Mouse (Mus musculus) midbrain, embryonic 10.5 days (tissue): ENCODE measurements around the gene Mrpl28. TPM values are rescaled to one million over a fixed set of nuclear protein-coding genes. Genes with fewer than 3 reads are reported as not detected.
"Not testable (repeated sequence)": the region's sequence is repeated elsewhere in the genome, so short reads cannot be mapped to it uniquely, and the experiment has no call there.

ENCODE experiments used
- DNase-seq: peaks from one replicate; pipeline ENCODE4 v3.0.0-alpha.2; 2017; ENCODE audit warnings: low spot score
- H3K27ac ChIP-seq: fragments of 300-500 bp; sonication (generic); replicated peaks from 2 replicates; pipeline ENCODE4 v1.5.1; 2016; ENCODE audit warnings: mild to moderate bottlenecking
- H3K27me3 ChIP-seq: fragments of 300-500 bp; sonication (generic); 2 replicates; pipeline ENCODE4 v1.6.1; 2016; ENCODE audit warnings: low read depth, mild to moderate bottlenecking; ENCODE audit not compliant: poor library complexity, severe bottlenecking
- H3K36me3 ChIP-seq: fragments of 300-500 bp; sonication (generic); 2 replicates; pipeline ENCODE4 v1.6.1; 2016; ENCODE audit warnings: mild to moderate bottlenecking, moderate library complexity
- H3K4me1 ChIP-seq: fragments of 300-500 bp; sonication (generic); 2 replicates; pipeline ENCODE4 v1.6.1; 2016
- H3K4me3 ChIP-seq: fragments of 300-500 bp; sonication (generic); 2 replicates; pipeline ENCODE4 v1.5.1; 2016; ENCODE audit warnings: mild to moderate bottlenecking, moderate library complexity
- H3K9me3 ChIP-seq: fragments of 300-500 bp; sonication (generic); replicated peaks from 2 replicates; pipeline ENCODE4 v1.6.1; 2016; ENCODE audit warnings: mild to moderate bottlenecking
- WGBS: fragments of 180-500 bp; shearing (Covaris S2); methylation state at CpG from one replicate; pipeline ENCODE4 v1.1.7; 2016; 5-methylcytosine and 5-hydroxymethylcytosine counted together
- polyA plus RNA-seq: library from polyadenylated mRNA; unstranded; fragments of >200 nt; fragmentation: Nextera tagmentation; extraction: Ambion mirVana; gene quantifications from 2 replicates; pipeline ENCODE4 v1.2.1, GENCODE M21; 2016

The Mrpl28 gene
- polyA plus RNA-seq, 1 experiment from 2014 or later: 332 TPM

DNA sequence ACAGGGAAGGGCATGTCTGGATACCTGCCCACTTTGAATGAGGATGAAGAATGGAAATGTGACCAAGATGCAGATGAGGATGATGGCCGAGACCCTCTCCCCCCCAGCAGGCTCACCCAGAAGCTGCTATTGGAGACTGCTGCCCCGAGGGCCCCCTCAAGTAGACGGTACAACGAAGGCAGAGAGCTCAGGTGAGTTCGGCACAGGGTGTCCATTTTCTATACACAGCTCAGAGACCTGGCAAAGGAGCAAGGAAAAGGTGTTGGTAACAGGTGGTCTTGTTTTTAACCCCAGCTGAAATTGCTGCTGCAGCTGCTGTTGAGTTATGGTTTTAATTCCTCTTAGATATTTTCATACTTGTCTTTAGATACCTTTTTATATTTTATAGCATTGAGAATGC, 20.1 kb downstream of the Mrpl28 start:
- WGBS: 95% methylated on average over 5 of the region's 5 CpGs
- no peak overlapping the region for H3K4me3 ChIP-seq
- H3K36me3 ChIP-seq: peaks cover 65% of the 10 kb centered on the region

DNA sequence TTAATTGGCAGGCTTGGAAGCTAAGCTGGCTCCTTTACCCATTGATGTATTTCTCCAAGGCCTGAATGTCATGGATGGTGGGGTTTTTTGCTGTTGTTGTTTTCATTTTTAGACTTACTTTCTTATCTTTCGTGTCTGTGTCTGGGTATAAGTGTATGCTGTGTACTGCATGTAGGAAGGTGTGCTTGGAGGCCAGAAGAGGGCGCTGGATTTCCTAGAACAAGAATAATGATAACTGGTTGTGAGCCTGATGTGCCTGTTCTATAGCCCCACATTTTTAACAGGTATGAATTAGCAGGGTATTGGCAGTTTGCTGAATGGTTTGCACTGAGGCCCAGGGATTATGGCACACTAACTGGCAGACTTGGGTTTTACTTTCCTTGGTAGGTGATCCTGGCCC, 25.8 kb downstream of the Mrpl28 start:
- Histone ChIP-seq H3K9me3 (peaks cover 16% of the 10 kb centered on the region; the same call in 1 of the 2 replicates), H3K27me3 (no peaks in the 10 kb centered on the region), H3K4me1 (no peaks in the 10 kb centered on the region), H3K4me3 (no peak overlapping the region), H3K36me3 (peaks cover 98% of the 10 kb centered on the region), H3K27ac (no peak overlapping the region)
- DNase-seq: no peak
- 74% methylated on average over 2 of the region's 2 CpGs for WGBS

More for the DNA sequence above, 20.1 kb downstream of the Mrpl28 start:
- no peak for DNase-seq
- H3K9me3 ChIP-seq: no peaks in the 10 kb centered on the region
- no peaks in the 10 kb centered on the region for H3K27me3 ChIP-seq
- H3K4me1 ChIP-seq: peaks cover 20% of the 10 kb centered on the region
- H3K27ac ChIP-seq: no peak overlapping the region

DNA sequence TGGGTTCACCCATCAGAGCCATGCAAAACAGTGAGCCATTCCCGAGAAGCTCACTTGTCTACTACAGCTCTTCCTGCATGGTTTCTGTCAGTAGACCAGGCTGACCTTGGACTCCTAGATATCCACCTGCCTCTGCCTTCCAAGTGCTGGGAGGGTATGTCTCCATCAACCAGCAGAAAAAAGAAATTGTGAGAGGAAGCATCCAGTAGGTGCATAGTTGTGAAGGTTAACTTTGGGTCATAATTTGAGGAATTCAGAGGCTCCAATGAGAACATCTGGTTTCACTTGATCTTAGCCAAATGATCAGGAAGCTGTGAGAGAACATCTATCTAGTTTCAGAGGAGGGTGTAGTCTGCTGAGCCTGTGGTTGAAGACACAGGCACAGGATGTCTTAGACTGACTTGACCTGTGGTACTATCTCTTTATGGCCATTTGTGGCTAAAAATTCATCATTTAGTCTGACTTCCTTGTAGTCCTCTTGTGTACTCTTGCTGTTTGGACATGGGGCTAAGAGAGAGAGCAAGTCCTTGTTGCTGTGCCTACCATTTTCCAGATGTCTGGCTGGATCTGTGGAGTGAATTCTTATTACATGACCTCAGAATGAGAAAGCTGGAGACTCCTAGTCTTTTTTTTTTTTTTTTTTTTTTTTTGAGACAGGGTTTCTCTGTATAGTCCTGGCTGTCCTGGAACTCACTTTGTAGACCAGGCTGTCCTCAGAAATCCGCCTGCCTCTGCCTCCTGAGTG, 28.8 kb downstream of the Mrpl28 start:
- WGBS: 87% methylated on average over 2 of the region's 2 CpGs
- no peak for DNase-seq
- H3K4me1 ChIP-seq: no peaks in the 10 kb centered on the region
- H3K36me3 ChIP-seq: peaks cover 94% of the 10 kb centered on the region
- no peak overlapping the region for H3K4me3 ChIP-seq
- H3K27me3 ChIP-seq: no peaks in the 10 kb centered on the region
- peaks cover 16% of the 10 kb centered on the region; the same call in 1 of the 2 replicates for H3K9me3 ChIP-seq
- no peak overlapping the region for H3K27ac ChIP-seq

DNA sequence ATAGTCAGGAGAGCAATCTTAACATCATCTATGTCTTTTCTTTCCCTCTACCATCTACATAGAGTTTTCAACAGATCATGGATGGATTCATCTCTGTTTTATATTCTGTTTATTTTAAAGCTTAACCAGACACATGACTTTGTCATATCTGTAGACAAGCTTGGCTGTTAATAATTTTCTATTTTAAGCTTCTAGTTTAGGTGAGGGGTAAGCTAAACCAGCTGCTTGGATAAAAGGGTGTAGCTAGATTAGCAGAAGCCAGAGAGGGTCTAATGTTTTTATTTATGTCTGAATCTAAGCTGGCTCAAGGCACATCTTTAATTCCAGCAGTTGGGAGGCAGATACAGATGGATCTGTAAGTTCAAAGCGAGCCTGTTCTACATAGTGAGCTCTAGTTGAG, 39.4 kb downstream of the Mrpl28 start:
- Histone ChIP-seq H3K4me3 (no peak overlapping the region), H3K9me3 (no peaks in the 10 kb centered on the region)
- WGBS: 98% methylated on average over 1 of the region's 1 CpGs

DNA sequence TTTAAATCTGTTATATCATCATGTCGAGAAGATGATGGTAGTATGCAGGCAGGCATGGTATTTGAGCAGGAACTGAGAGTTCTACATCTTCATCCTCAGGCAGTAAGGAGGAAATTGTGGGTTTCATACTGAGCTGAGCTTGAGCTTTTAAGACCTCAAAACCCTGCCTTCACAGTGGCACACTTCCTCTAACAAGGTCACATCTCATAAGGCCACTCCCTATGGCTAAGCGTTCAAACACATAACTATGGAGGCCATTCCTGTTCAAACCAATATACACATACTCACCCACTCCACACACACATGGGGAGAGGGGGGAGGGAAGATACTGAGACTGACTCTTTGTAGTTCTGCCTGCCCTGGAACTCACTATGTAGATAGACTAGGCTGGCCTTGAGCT, 44.7 kb downstream of the Mrpl28 start:
- Histone ChIP-seq H3K4me3 (no peak overlapping the region), H3K27ac (no peak overlapping the region), H3K27me3 (no peaks in the 10 kb centered on the region), H3K4me1 (no peaks in the 10 kb centered on the region), H3K9me3 (no peaks in the 10 kb centered on the region), H3K36me3 (peaks cover 47% of the 10 kb centered on the region)
- 95% methylated on average over 2 of the region's 2 CpGs for WGBS
- DNase-seq: no peak

More for the DNA sequence above, 39.4 kb downstream of the Mrpl28 start:
- DNase-seq: no peak
- Histone ChIP-seq H3K36me3 (peaks cover 39% of the 10 kb centered on the region), H3K27ac (no peak overlapping the region), H3K27me3 (no peaks in the 10 kb centered on the region), H3K4me1 (no peaks in the 10 kb centered on the region)

DNA sequence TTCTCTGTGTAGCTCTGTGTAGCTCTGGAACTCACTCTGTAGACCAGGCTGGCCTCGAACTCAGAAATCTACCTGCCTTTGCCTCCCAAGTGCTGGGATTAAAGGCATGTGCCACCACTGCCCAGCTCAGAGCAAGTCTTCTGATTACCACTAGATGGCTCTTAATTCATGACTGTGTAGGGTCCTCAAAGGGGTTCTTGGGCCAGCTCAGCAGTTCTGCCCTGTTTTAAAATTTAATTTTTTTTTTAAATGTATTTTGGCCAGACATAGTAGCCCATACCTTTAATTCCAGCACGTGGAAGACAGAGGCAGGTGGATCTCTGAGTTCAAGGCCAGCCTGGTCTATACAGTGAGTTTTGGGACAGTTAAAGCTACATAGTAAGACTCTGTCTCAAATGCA, 51.9 kb downstream of the Mrpl28 start:
- not testable (repeated sequence) for H3K9me3 ChIP-seq, H3K27me3 ChIP-seq, DNase-seq, H3K27ac ChIP-seq, H3K4me3 ChIP-seq, H3K4me1 ChIP-seq
- 89% methylated on average over 2 of the region's 2 CpGs for WGBS
- H3K36me3 ChIP-seq: peaks cover 68% of the 10 kb centered on the region

Other genes starting within 250 kb of the Mrpl28 start
- gene Mettl26, start 248.4 kb upstream of the Mrpl28 start, polyA plus RNA-seq: 74.3 and 80.4 TPM in 2 replicates
- 6.1 and 19.7 TPM in 2 replicates for gene Wfikkn1, start 242.6 kb upstream of the Mrpl28 start, polyA plus RNA-seq
- 29.8 and 33.6 TPM in 2 replicates for gene Rab40c, start 203.8 kb upstream of the Mrpl28 start, polyA plus RNA-seq
- gene Pigq, start 178.6 kb upstream of the Mrpl28 start, polyA plus RNA-seq: 64.8 and 67.8 TPM in 2 replicates
- gene Nhlrc4, start 178.5 kb upstream of the Mrpl28 start, polyA plus RNA-seq: 0.34 TPM in 1 of 2 replicates, not detected in the other
- 0.06 and 0.19 TPM in 2 replicates for gene A930017K11Rik, start 170.9 kb upstream of the Mrpl28 start, polyA plus RNA-seq
- 27.6 and 29.5 TPM in 2 replicates for gene Capn15, start 137.7 kb upstream of the Mrpl28 start, polyA plus RNA-seq
- gene Rab11fip3, start 53.9 kb upstream of the Mrpl28 start, polyA plus RNA-seq: 20.6 and 26.9 TPM in 2 replicates
- gene Decr2, start 33.2 kb upstream of the Mrpl28 start, polyA plus RNA-seq: 27.8 and 28.2 TPM in 2 replicates
- gene Nme4, start 27.9 kb upstream of the Mrpl28 start, polyA plus RNA-seq: 87.4 and 106 TPM in 2 replicates
- 1.6 and 2.0 TPM in 2 replicates for gene Tmem8, start 10.2 kb upstream of the Mrpl28 start, polyA plus RNA-seq
- gene Axin1, start 15.2 kb downstream of the Mrpl28 start, polyA plus RNA-seq: 9.9 and 10.0 TPM in 2 replicates
- 0.47 and 0.81 TPM in 2 replicates for gene Pdia2, start 75.6 kb downstream of the Mrpl28 start, polyA plus RNA-seq
- gene Rgs11, start 79.5 kb downstream of the Mrpl28 start, polyA plus RNA-seq: 0.67 and 0.72 TPM in 2 replicates
- gene Arhgdig, start 84.3 kb downstream of the Mrpl28 start, polyA plus RNA-seq: 5.5 and 5.8 TPM in 2 replicates
- gene Fam234a, start 120.7 kb downstream of the Mrpl28 start, polyA plus RNA-seq: 27.6 and 28.7 TPM in 2 replicates
- 130 and 131 TPM in 2 replicates for gene Luc7l, start 129.4 kb downstream of the Mrpl28 start, polyA plus RNA-seq